8 mouse cellular contexts compared by ENCODE assay signal in genomic region chr14:102510387-102510786, GRCm38 (mm10).
A peak's percentile ranks its signal among the peaks of the same experiment; 100 is the strongest.
DNase-seq lines count a peak whose midpoint lies in the region; ATAC-seq and TF ChIP-seq lines count a peak whose summit lies in the region.

No protein-coding gene starts in this region.

- H3K4me3 ChIP-seq in midbrain, embryonic 11.5 days (ENCODE audit: low read depth, low read length) = no peak overlapping the region
- no peak overlapping the region for H3K4me3 ChIP-seq in midbrain, embryonic 16.5 days (ENCODE audit: low read depth, low read length)
- H3K4me3 ChIP-seq in forebrain, embryonic 13.5 days = no peak overlapping the region
- no peak overlapping the region for H3K4me3 ChIP-seq in kidney, postnatal 0 days (replicated peaks; ENCODE audit: low read depth, low read length)
- no peak overlapping the region for H3K4me3 ChIP-seq in liver, embryonic 13.5 days (replicated peaks)

- peak; percentile 50 for ATAC-seq in midbrain, embryonic 11.5 days (ENCODE audit: low FRiP score)
- no peak for ATAC-seq in midbrain, embryonic 16.5 days
- peak; percentile 53; the same call in 1 of the 2 replicates for ATAC-seq in forebrain, embryonic 13.5 days
- no peak; the same call in 1 of the 2 replicates for ATAC-seq in kidney, postnatal 0 days (replicated peaks; ENCODE audit: low FRiP score, low read depth)
- no peak for ATAC-seq in liver, embryonic 13.5 days (ENCODE audit: low read depth)

- H3K9me3 ChIP-seq in midbrain, embryonic 11.5 days (ENCODE audit: control insufficient read depth, low read length) = no peaks in the 10 kb centered on the region
- H3K9me3 ChIP-seq in midbrain, embryonic 16.5 days (replicated peaks; ENCODE audit: control insufficient read depth, low read length, poor library complexity, severe bottlenecking) = no peaks in the 10 kb centered on the region
- no peaks in the 10 kb centered on the region for H3K9me3 ChIP-seq in forebrain, embryonic 13.5 days (replicated peaks)
- no peaks in the 10 kb centered on the region for H3K9me3 ChIP-seq in kidney, postnatal 0 days (replicated peaks; ENCODE audit: low read length)
- no peaks in the 10 kb centered on the region for H3K9me3 ChIP-seq in liver, embryonic 13.5 days (replicated peaks)

- no peak overlapping the region for H3K4me2 ChIP-seq in midbrain, embryonic 11.5 days
- no peak overlapping the region for H3K4me2 ChIP-seq in midbrain, embryonic 16.5 days (ENCODE audit: low read length)
- H3K4me2 ChIP-seq in forebrain, embryonic 13.5 days = no peak overlapping the region
- H3K4me2 ChIP-seq in kidney, postnatal 0 days (ENCODE audit: low read length) = no peak overlapping the region
- H3K4me2 ChIP-seq in liver, embryonic 13.5 days = no peak overlapping the region

- peak; percentile 83 for TF ChIP-seq CTCF in brain, embryonic 14.5 days (IDR thresholded peaks at IDR 0.05; ENCODE audit: borderline replicate concordance, extremely low read depth, insufficient read depth, insufficient read length)
- TF ChIP-seq CTCF in kidney, postnatal 0 days (IDR thresholded peaks at IDR 0.05; ENCODE audit: low read depth) = peak; percentile 87

- no peak overlapping the region for H3K9ac ChIP-seq in midbrain, embryonic 11.5 days (ENCODE audit: low read length)
- H3K9ac ChIP-seq in midbrain, embryonic 16.5 days (ENCODE audit: low read depth, low read length) = no peak overlapping the region
- H3K9ac ChIP-seq in forebrain, embryonic 13.5 days = no peak overlapping the region
- H3K9ac ChIP-seq in kidney, postnatal 0 days (ENCODE audit: low read depth, low read length) = no peak overlapping the region
- no peak overlapping the region for H3K9ac ChIP-seq in liver, embryonic 13.5 days

- H3K27ac ChIP-seq in midbrain, embryonic 11.5 days (ENCODE audit: low read depth, low read length) = no peak overlapping the region
- no peak overlapping the region for H3K27ac ChIP-seq in midbrain, embryonic 16.5 days (ENCODE audit: low read length)
- no peak overlapping the region for H3K27ac ChIP-seq in forebrain, embryonic 13.5 days
- no peak overlapping the region for H3K27ac ChIP-seq in kidney, postnatal 0 days
- H3K27ac ChIP-seq in liver, embryonic 13.5 days = no peak overlapping the region

- no peaks in the 10 kb centered on the region for H3K36me3 ChIP-seq in midbrain, embryonic 11.5 days (ENCODE audit: control insufficient read depth, insufficient read depth, low read length)
- no peaks in the 10 kb centered on the region for H3K36me3 ChIP-seq in midbrain, embryonic 16.5 days (ENCODE audit: control insufficient read depth, insufficient read depth, low read length)
- H3K36me3 ChIP-seq in forebrain, embryonic 13.5 days (ENCODE audit: poor library complexity, severe bottlenecking) = no peaks in the 10 kb centered on the region
- no peaks in the 10 kb centered on the region for H3K36me3 ChIP-seq in kidney, postnatal 0 days (ENCODE audit: insufficient read depth, low read length)
- no peaks in the 10 kb centered on the region for H3K36me3 ChIP-seq in liver, embryonic 13.5 days

- H3K4me1 ChIP-seq in midbrain, embryonic 11.5 days (ENCODE audit: control insufficient read depth, insufficient read depth, low read length) = no peaks in the 10 kb centered on the region
- H3K4me1 ChIP-seq in midbrain, embryonic 16.5 days (ENCODE audit: control insufficient read depth, insufficient read depth, low read length) = no peaks in the 10 kb centered on the region
- no peaks in the 10 kb centered on the region for H3K4me1 ChIP-seq in forebrain, embryonic 13.5 days
- H3K4me1 ChIP-seq in kidney, postnatal 0 days (replicated peaks; ENCODE audit: insufficient read depth, low read length) = no peaks in the 10 kb centered on the region
- no peaks in the 10 kb centered on the region for H3K4me1 ChIP-seq in liver, embryonic 13.5 days (replicated peaks)

- no peak for TF ChIP-seq POLR2A in brain, embryonic 14.5 days (IDR thresholded peaks at IDR 0.05; ENCODE audit: borderline replicate concordance, extremely low read depth, insufficient read depth, insufficient read length, poor library complexity, severe bottlenecking)

- DNase-seq in midbrain, embryonic 11.5 days (ENCODE audit: low spot score, missing footprints) = peak; percentile 96
- DNase-seq in brain, embryonic 14.5 days (ENCODE audit: low read depth) = peak; percentile 60
- DNase-seq in kidney, postnatal 0 days (ENCODE audit: low spot score) = peak; percentile 54
- peak; percentile 1 for DNase-seq in liver, embryonic 13.5 days
- DNase-seq in ovary, postnatal 36 days (ENCODE audit: low spot score) = peak; percentile 56
- peak; percentile 63 for DNase-seq in urinary bladder, postnatal 14 days (ENCODE audit: low spot score)

- H3K27me3 ChIP-seq in midbrain, embryonic 11.5 days (ENCODE audit: control insufficient read depth, insufficient read depth, low read length) = no peaks in the 10 kb centered on the region
- H3K27me3 ChIP-seq in midbrain, embryonic 16.5 days (ENCODE audit: control insufficient read depth, insufficient read depth, low read depth, low read length) = no peaks in the 10 kb centered on the region
- no peaks in the 10 kb centered on the region for H3K27me3 ChIP-seq in forebrain, embryonic 13.5 days
- no peaks in the 10 kb centered on the region for H3K27me3 ChIP-seq in kidney, postnatal 0 days (ENCODE audit: insufficient read depth, low read length)
- H3K27me3 ChIP-seq in liver, embryonic 13.5 days = no peaks in the 10 kb centered on the region

- 31% methylated on average over 4 of the region's 4 CpGs for WGBS in midbrain, embryonic 11.5 days
- WGBS in midbrain, embryonic 16.5 days = 29% methylated on average over 4 of the region's 4 CpGs
- 27% methylated on average over 4 of the region's 4 CpGs for WGBS in forebrain, embryonic 13.5 days
- WGBS in kidney, postnatal 0 days = 31% methylated on average over 4 of the region's 4 CpGs
- WGBS in liver, embryonic 13.5 days (ENCODE audit: insufficient replicate concordance) = 17% methylated on average over 4 of the region's 4 CpGs

Comparison
In these comparisons a context has a peak if more than half of its experiments do, and no peak if none do; other contexts are left out.
1. ATAC-seq: peak in midbrain, embryonic 11.5 days (single experiment) and forebrain, embryonic 13.5 days (single experiment); none in midbrain, embryonic 16.5 days (single experiment), kidney, postnatal 0 days (single experiment) and liver, embryonic 13.5 days (single experiment).
2. DNase-seq: peak in every context shown above with its lines; median percentile 96 in midbrain, embryonic 11.5 days; 63 in urinary bladder, postnatal 14 days; 60 in brain, embryonic 14.5 days; 56 in ovary, postnatal 36 days; 54 in kidney, postnatal 0 days; 1 in liver, embryonic 13.5 days.